Mouse (Mus musculus): ENCODE measurements around the gene Cct4. TPM values are rescaled to one million over a fixed set of nuclear protein-coding genes. Genes with fewer than 3 reads are reported as not detected.

Cct4 gene
- polyA plus RNA-seq, 1 experiment from 2014 or later = 269 TPM

DNA sequence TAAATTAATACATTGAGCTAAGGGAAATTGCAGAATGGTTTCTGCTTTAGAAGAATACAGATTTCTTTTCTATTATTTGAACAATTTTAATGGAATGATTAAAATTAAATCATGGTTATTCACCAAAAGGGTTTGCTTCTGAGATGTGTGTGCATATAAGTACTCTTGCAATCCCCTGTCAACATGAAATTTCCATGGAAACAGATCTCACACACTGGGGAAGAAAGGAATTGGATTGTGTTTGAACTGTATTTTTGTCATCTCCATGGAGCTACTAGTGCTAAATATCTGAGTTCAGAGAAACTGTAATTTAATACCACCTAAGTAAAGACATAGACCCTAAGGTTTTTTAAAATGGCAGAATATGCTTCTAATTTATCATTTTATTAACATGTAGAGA, 59.3 kb downstream of the Cct4 start:
- H3K4me3 ChIP-seq = no peak overlapping the region
- H3K27me3 ChIP-seq (replicated peaks) = peaks cover 24% of the 10 kb centered on the region
- H3K4me2 ChIP-seq = no peak overlapping the region
- no peaks in the 10 kb centered on the region for H3K36me3 ChIP-seq
- no peaks in the 10 kb centered on the region for H3K9me3 ChIP-seq (replicated peaks)
- no peak for ATAC-seq
- H3K9ac ChIP-seq = no peak overlapping the region
- 0 out of 2 replicates have a peak, but pooled peaks cover 4% of the 10 kb centered on the region for H3K4me1 ChIP-seq
- H3K27ac ChIP-seq = no peak overlapping the region

DNA sequence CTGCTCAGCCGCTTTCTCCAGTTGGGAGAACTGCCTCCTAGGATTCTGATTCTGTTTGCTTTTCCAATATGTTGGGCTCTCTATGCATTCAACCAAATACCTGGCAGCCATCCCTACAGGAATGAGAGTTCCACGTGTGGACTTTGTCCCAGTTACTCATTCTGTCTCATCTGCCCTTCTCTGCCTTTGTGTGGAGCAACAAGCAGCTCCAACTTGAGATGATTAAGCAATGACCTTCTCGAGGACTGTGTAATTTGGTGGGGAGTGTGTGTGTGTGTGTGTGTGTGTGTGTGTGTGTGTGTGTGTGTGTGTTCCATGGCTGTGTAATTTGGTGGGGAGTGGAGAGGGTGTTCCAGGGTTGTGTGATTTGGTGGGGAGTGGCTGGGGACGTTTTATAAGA, 62.0 kb downstream of the Cct4 start:
- Histone ChIP-seq H3K9ac (no peak overlapping the region), H3K27me3 (replicated peaks) (peaks cover 19% of the 10 kb centered on the region), H3K36me3 (no peaks in the 10 kb centered on the region), H3K4me3 (no peak overlapping the region), H3K4me1 (0 out of 2 replicates have a peak, but pooled peaks cover 4% of the 10 kb centered on the region), H3K27ac (no peak overlapping the region), H3K4me2 (no peak overlapping the region), H3K9me3 (replicated peaks) (no peaks in the 10 kb centered on the region)
- 39% methylated on average over 4 of the region's 4 CpGs for WGBS (ENCODE audit: insufficient replicate concordance)
- no peak for ATAC-seq

Other genes with a start within 250 kb of the Cct4 start
- 4.8 and 5.5 TPM in 2 replicates for gene B3gnt2, start 129.6 kb upstream of the Cct4 start, polyA plus RNA-seq (2016; fragmentation: Nextera tagmentation; extraction: Ambion mirVana)
- gene Zrsr1, start 18.5 kb upstream of the Cct4 start, polyA plus RNA-seq (2016; fragmentation: Nextera tagmentation; extraction: Ambion mirVana) = 2.3 and 2.8 TPM in 2 replicates
- gene Gm28048, start 8.4 kb upstream of the Cct4 start, polyA plus RNA-seq (2016; fragmentation: Nextera tagmentation; extraction: Ambion mirVana) = 10.2 and 10.9 TPM in 2 replicates
- gene Commd1, start 8.1 kb upstream of the Cct4 start, polyA plus RNA-seq (2016; fragmentation: Nextera tagmentation; extraction: Ambion mirVana) = 219 and 222 TPM in 2 replicates
- gene Fam161a, start 17.0 kb downstream of the Cct4 start, polyA plus RNA-seq (2016; fragmentation: Nextera tagmentation; extraction: Ambion mirVana) = 0.65 and 0.85 TPM in 2 replicates

Data from liver, embryonic 12.5 days (tissue).